Mouse (Mus musculus) bone marrow, adult 2 months (tissue): Measurements from ENCODE around the gene Olfr1120.

Source experiments
- CTCF ChIP-seq: fragments of 200-500 bp; IDR thresholded peaks from 2 replicates; pipeline ENCODE4 v1.5.1; 2011; ENCODE audit warnings: low read length, control low read depth; ENCODE audit not compliant: control insufficient read depth, insufficient read depth
- POLR2A ChIP-seq: fragments of 200-500 bp; IDR thresholded peaks from 2 replicates; pipeline ENCODE4 v1.6.1; 2011; ENCODE audit warnings: low read depth, mild to moderate bottlenecking, control low read depth, low read length, borderline replicate concordance; ENCODE audit not compliant: control insufficient read depth

DNA sequence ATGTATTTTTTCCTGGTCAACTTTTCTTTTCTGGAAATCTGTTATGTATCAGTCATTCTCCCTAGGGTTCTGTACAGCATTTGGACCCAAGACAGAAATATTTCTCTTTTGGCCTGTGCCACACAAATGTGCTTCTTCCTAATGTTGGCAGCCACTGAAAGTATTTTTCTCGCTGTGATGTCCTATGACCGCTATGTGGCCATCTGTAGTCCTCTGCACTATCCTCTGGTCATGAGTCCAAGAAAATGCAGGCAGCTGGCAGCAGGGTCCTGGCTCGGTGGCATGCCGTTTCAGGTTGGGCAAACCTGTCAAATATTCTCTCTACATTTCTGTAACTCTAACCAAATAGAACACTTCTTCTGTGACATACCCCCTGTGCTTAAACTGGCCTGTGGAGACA is 17.1 kb downstream of the Olfr1120 start:
- TF ChIP-seq CTCF, result no peak
- no peak for TF ChIP-seq POLR2A
